In the genomic region with DNA sequence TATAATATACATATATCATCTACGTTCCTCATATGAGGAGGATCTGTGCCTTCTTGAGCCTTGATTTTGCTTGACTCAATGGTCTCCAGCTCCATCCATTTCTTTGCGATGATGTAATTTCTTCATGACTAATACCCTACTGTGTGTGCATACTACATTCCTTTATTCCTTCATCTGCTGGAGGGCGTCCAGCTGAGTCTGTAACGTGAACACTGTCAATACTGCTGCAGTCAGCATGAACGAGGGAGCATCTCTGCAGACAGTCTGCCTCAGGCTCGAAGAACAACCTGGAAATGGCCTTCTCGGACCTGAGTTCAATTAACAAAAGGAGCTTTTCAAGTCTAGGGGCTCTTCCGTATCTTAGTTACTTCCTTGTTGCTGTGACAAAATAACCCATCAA, we compare ENCODE assay signal across 29 mouse cellular contexts. TPM values are rescaled to one million over a fixed set of nuclear protein-coding genes. Genes with fewer than 3 reads are reported as not detected.
DNase-seq lines count a peak whose midpoint lies in the region; ATAC-seq and TF ChIP-seq lines count a peak whose summit lies in the region.
"Had no signal": no experiment of that assay in that cellular context is flagged by ENCODE, and none has a peak within 500 bp of the region (broad histone marks: within the 10 kb centered on the region; RNA-seq: fewer than 3 reads in every experiment).

No protein-coding gene starts in this region.

- H3K27ac ChIP-seq in stomach, embryonic 15.5 days = peak overlapping the region; percentile 21; the same call in 1 of the 2 replicates
- H3K27ac ChIP-seq in stomach, postnatal 0 days (replicated peaks) = no peak overlapping the region
- no peak overlapping the region for H3K27ac ChIP-seq in stomach, embryonic 16.5 days (ENCODE audit: low read length)
- H3K27ac ChIP-seq: embryonic facial prominence, embryonic 12.5 days; forebrain, embryonic 10.5 days; forebrain, embryonic 13.5 days; heart, adult 2 months; heart, embryonic 10.5 days; heart, embryonic 13.5 days; hindbrain, embryonic 12.5 days; hindbrain, embryonic 15.5 days had no signal

- no peaks in the 10 kb centered on the region for H3K9me3 ChIP-seq in stomach, embryonic 15.5 days
- no peaks in the 10 kb centered on the region for H3K9me3 ChIP-seq in stomach, postnatal 0 days (ENCODE audit: control insufficient read depth, low read length)
- H3K9me3 ChIP-seq in stomach, embryonic 16.5 days (replicated peaks; ENCODE audit: control insufficient read depth, low read length) = no peaks in the 10 kb centered on the region
- H3K9me3 ChIP-seq: embryonic facial prominence, embryonic 12.5 days; forebrain, embryonic 13.5 days; heart, embryonic 10.5 days; hindbrain, embryonic 12.5 days; hindbrain, embryonic 15.5 days had no signal

- no peak overlapping the region for H3K9ac ChIP-seq in stomach, embryonic 15.5 days
- no peak overlapping the region for H3K9ac ChIP-seq in stomach, postnatal 0 days (ENCODE audit: low read length)
- H3K9ac ChIP-seq in stomach, embryonic 16.5 days (ENCODE audit: low read length) = no peak overlapping the region
- H3K9ac ChIP-seq: embryonic facial prominence, embryonic 12.5 days; forebrain, embryonic 13.5 days; heart, embryonic 13.5 days; hindbrain, embryonic 12.5 days; hindbrain, embryonic 15.5 days had no signal

- no peak for ATAC-seq in stomach, embryonic 15.5 days (ENCODE audit: insufficient read depth, low FRiP score, low read depth)
- no peak for ATAC-seq in stomach, postnatal 0 days (ENCODE audit: low FRiP score, low TSS enrichment)
- ATAC-seq in stomach, embryonic 16.5 days (ENCODE audit: insufficient read depth, low FRiP score) = peak; percentile 53; the same call in 1 of the 2 replicates
- ATAC-seq: activated CD4-positive, CD25-positive, alpha-beta regulatory T cell, adult 4 months; forebrain, embryonic 13.5 days; forebrain, embryonic 16.5 days had no signal

- WGBS in stomach, embryonic 15.5 days = 65% methylated on average over 8 of the region's 8 CpGs
- WGBS in stomach, postnatal 0 days = 58% methylated on average over 8 of the region's 8 CpGs
- 63% methylated on average over 8 of the region's 8 CpGs for WGBS in stomach, embryonic 16.5 days

- DNase-seq in stomach, postnatal 0 days (ENCODE audit: low spot score) = no peak
- peak; percentile 14 for DNase-seq in urinary bladder, postnatal 25 days (ENCODE audit: low spot score)
- no peak for DNase-seq in urinary bladder, adult 2 months (ENCODE audit: low spot score)
- DNase-seq in embryo, embryonic 11 days = no peak
- DNase-seq: adrenal gland, adult 8-10 months; adrenal gland, postnatal 25 days; B cell, adult 2 months; cerebellum, adult 11-12 months; cerebellum, adult 8-10 months; cerebellum, postnatal 10 days; cerebellum, postnatal 36 days; gastrocnemius, postnatal 10 days; gastrocnemius, postnatal 36 days; heart, adult 2 months; heart, postnatal 14 days; heart, postnatal 4 days had no signal

- no peak for TF ChIP-seq CTCF in stomach, postnatal 0 days (IDR thresholded peaks at IDR 0.05; ENCODE audit: low read depth)

- no peaks in the 10 kb centered on the region for H3K36me3 ChIP-seq in stomach, embryonic 15.5 days
- no peaks in the 10 kb centered on the region for H3K36me3 ChIP-seq in stomach, postnatal 0 days (ENCODE audit: control insufficient read depth, insufficient read depth, low read length)
- H3K36me3 ChIP-seq in stomach, embryonic 16.5 days (ENCODE audit: control insufficient read depth, insufficient read depth, low read length) = no peaks in the 10 kb centered on the region
- H3K36me3 ChIP-seq: embryonic facial prominence, embryonic 12.5 days; forebrain, embryonic 10.5 days; G1E; heart, embryonic 10.5 days; heart, embryonic 13.5 days; hindbrain, embryonic 12.5 days; hindbrain, embryonic 15.5 days had no signal

- no peaks in the 10 kb centered on the region for H3K4me1 ChIP-seq in stomach, embryonic 15.5 days
- H3K4me1 ChIP-seq in stomach, postnatal 0 days (replicated peaks; ENCODE audit: control insufficient read depth, insufficient read depth) = no peaks in the 10 kb centered on the region
- peaks cover 9% of the 10 kb centered on the region; the same call in 1 of the 2 replicates for H3K4me1 ChIP-seq in stomach, embryonic 16.5 days (ENCODE audit: control insufficient read depth, insufficient read depth, low read length)
- H3K4me1 ChIP-seq: forebrain, embryonic 13.5 days; heart, embryonic 13.5 days had no signal

- H3K4me3 ChIP-seq in stomach, embryonic 15.5 days (replicated peaks) = no peak overlapping the region
- H3K4me3 ChIP-seq in stomach, postnatal 0 days (ENCODE audit: low read depth, low read length) = no peak overlapping the region
- no peak overlapping the region for H3K4me3 ChIP-seq in stomach, embryonic 16.5 days (replicated peaks; ENCODE audit: low read length)
- H3K4me3 ChIP-seq: embryonic facial prominence, embryonic 12.5 days; forebrain, embryonic 10.5 days; forebrain, embryonic 13.5 days; heart, adult 2 months; heart, embryonic 10.5 days; heart, embryonic 13.5 days; hindbrain, embryonic 12.5 days; hindbrain, embryonic 15.5 days had no signal

- no peak overlapping the region for H3K4me2 ChIP-seq in stomach, embryonic 15.5 days
- no peak overlapping the region for H3K4me2 ChIP-seq in stomach, postnatal 0 days (replicated peaks; ENCODE audit: low read depth)
- no peak overlapping the region for H3K4me2 ChIP-seq in stomach, embryonic 16.5 days (ENCODE audit: low read depth, low read length)
- H3K4me2 ChIP-seq: embryonic facial prominence, embryonic 12.5 days; forebrain, embryonic 13.5 days; heart, embryonic 13.5 days; hindbrain, embryonic 12.5 days; hindbrain, embryonic 15.5 days had no signal

- TF ChIP-seq EP300 in stomach, postnatal 0 days (optimal IDR thresholded peaks at IDR 0.05) = no peak

- no peaks in the 10 kb centered on the region for H3K27me3 ChIP-seq in stomach, embryonic 15.5 days (replicated peaks)
- H3K27me3 ChIP-seq in stomach, postnatal 0 days (ENCODE audit: control insufficient read depth, insufficient read depth, low read length) = no peaks in the 10 kb centered on the region
- H3K27me3 ChIP-seq in stomach, embryonic 16.5 days (ENCODE audit: control insufficient read depth, insufficient read depth, low read length) = no peaks in the 10 kb centered on the region
- H3K27me3 ChIP-seq: CH12.LX; embryonic facial prominence, embryonic 12.5 days; heart, embryonic 13.5 days; hindbrain, embryonic 12.5 days; hindbrain, embryonic 15.5 days had no signal

RNA-seq across cellular contexts. Expression of a gene that starts 28.9 kb away (rescaled TPM):
- 0.95 and 1.8 TPM in 2 replicates for polyA plus RNA-seq in stomach, embryonic 15.5 days (2015; fragmentation: Nextera tagmentation; extraction: Ambion mirVana)
- polyA plus RNA-seq in stomach, postnatal 0 days (2015; fragmentation: Nextera tagmentation; extraction: Ambion mirVana) = 2.8 and 2.9 TPM in 2 replicates
- 2.0 and 2.6 TPM in 2 replicates for polyA plus RNA-seq in urinary bladder, adult 2 months (2012; rRNA removed)
- 1.4 and 1.5 TPM in 2 replicates for polyA plus RNA-seq in stomach, embryonic 16.5 days (2015; fragmentation: Nextera tagmentation; extraction: Ambion mirVana)
- polyA plus RNA-seq: activated CD4-positive, CD25-positive, alpha-beta regulatory T cell, adult 4 months; G1E had no signal
